Mouse (Mus musculus) left cerebral cortex, postnatal 36 days (tissue): ENCODE data around the gene Fgd4. TPM values are rescaled to one million over a fixed set of nuclear protein-coding genes. Genes with fewer than 3 reads are reported as not detected.

Source experiments
- DNase-seq, 2 experiments: peaks; one replicate each; pipeline ENCODE4 v3.0.0; 2021 to 2022; ENCODE audit warnings: low spot score in 2 of 2, mixed read lengths in 1 of 2
- intact Hi-C: fragments of 180-260 bp; cut with DNase I; formaldehyde crosslinking; loops from one replicate; pipeline ENCODE4 v1.15.1; 2025
- total RNA-seq, 2 experiments: library from RNA; stranded (reverse); gene quantifications; 2 replicates each; pipeline ENCODE4 v1.2.3; 2021

The Fgd4 gene
- 10 to 100 TPM; 27.4 to 40.1 TPM for total RNA-seq

GRCm38 (mm10) chr16:16600461-16600860 is at the start of gene Fgd4:
Gene Fgd4 (minus strand): TSS chr16:16600549.
- intact Hi-C loops: loop anchor here (10.0 kb wide), 1 partner anchor 254 kb away; no protein-coding TSS in a partner anchor
- DNase-seq: no peak

GRCm38 (mm10) chr16:16645148-16645547 is 44.8 kb upstream of the Fgd4 start:
- no peak for DNase-seq
- intact Hi-C loops: no loop called here

GRCm38 (mm10) chr16:16633730-16634129 is 33.4 kb upstream of the Fgd4 start:
- DNase-seq: no peak
- intact Hi-C loops: no loop called here

GRCm38 (mm10) chr16:16599586-16600401 is 555 bp downstream of the Fgd4 start:
- peak; percentile 36 to 38 for DNase-seq
- intact Hi-C loops: loop anchor here (10.0 kb wide), 1 partner anchor 255 kb away; no protein-coding TSS in a partner anchor

- DNase-seq: no peak
- intact Hi-C loops: no loop called here
Observed at GRCm38 (mm10) chr16:16596582-16596981, 3.8 kb downstream of the Fgd4 start.

- intact Hi-C loops: no loop called here
- no peak for DNase-seq
Observed at GRCm38 (mm10) chr16:16592622-16593021, 7.7 kb downstream of the Fgd4 start.

GRCm38 (mm10) chr16:16584409-16585032 is 15.8 kb downstream of the Fgd4 start:
- intact Hi-C loops: loop anchor here (10.0 kb wide), 2 partner anchors 100 to 230 kb away; partner anchors contain the start of gene Dnm1l
- DNase-seq: peak; percentile 28 to 45

GRCm38 (mm10) chr16:16576556-16576955 is 23.8 kb downstream of the Fgd4 start:
- intact Hi-C loops: no loop called here
- no peak for DNase-seq

GRCm38 (mm10) chr16:16574508-16574907 is 25.8 kb downstream of the Fgd4 start:
- no peak for DNase-seq
- intact Hi-C loops: no loop called here

- no peak for DNase-seq
- intact Hi-C loops: no loop called here
Observed at GRCm38 (mm10) chr16:16573167-16573566, 27.2 kb downstream of the Fgd4 start.

- intact Hi-C loops: no loop called here
- no peak for DNase-seq
Observed at GRCm38 (mm10) chr16:16571356-16571755, 29.0 kb downstream of the Fgd4 start.

GRCm38 (mm10) chr16:16566786-16567185 is 33.6 kb downstream of the Fgd4 start:
- intact Hi-C loops: no loop called here
- DNase-seq: no peak

GRCm38 (mm10) chr16:16566215-16566614 is 34.1 kb downstream of the Fgd4 start:
- DNase-seq: no peak
- intact Hi-C loops: no loop called here

GRCm38 (mm10) chr16:16565786-16566185 is 34.6 kb downstream of the Fgd4 start:
- intact Hi-C loops: no loop called here
- no peak for DNase-seq

GRCm38 (mm10) chr16:16560718-16561117 is 39.6 kb downstream of the Fgd4 start:
- DNase-seq: no peak
- intact Hi-C loops: no loop called here

GRCm38 (mm10) chr16:16559878-16560531 is 40.3 kb downstream of the Fgd4 start:
- DNase-seq: peak; percentile 82 to 86
- intact Hi-C loops: loop anchor here (5.0 kb wide), 2 partner anchors 78 to 203 kb away; partner anchors contain the start of gene Dnm1l

GRCm38 (mm10) chr16:16559016-16559877 is 41.1 kb downstream of the Fgd4 start:
- intact Hi-C loops: loop anchor here (5.0 kb wide), 2 partner anchors 77 to 202 kb away; partner anchors contain the start of gene Dnm1l
- peak; percentile 19 to 29 for DNase-seq

- peak; percentile 20 to 22 for DNase-seq
- intact Hi-C loops: loop anchor here (5.0 kb wide), 2 partner anchors 75 to 200 kb away; partner anchors contain the start of gene Dnm1l
Observed at GRCm38 (mm10) chr16:16557738-16558137, 42.6 kb downstream of the Fgd4 start.

- intact Hi-C loops: no loop called here
- DNase-seq: no peak
Observed at GRCm38 (mm10) chr16:16554098-16554497, 46.3 kb downstream of the Fgd4 start.
